Mouse (Mus musculus): ENCODE measurements at regions not wholly inside any gene's neighbourhood (a gene's known extent, or its start where the extent isn't known, plus 50 kb on each side); places are given as distances from the start of the nearest gene placed in this dataset.
"Not testable (repeated sequence)": the region's sequence is repeated elsewhere in the genome, so short reads cannot be mapped to it uniquely, and the experiment has no call there.

DNA sequence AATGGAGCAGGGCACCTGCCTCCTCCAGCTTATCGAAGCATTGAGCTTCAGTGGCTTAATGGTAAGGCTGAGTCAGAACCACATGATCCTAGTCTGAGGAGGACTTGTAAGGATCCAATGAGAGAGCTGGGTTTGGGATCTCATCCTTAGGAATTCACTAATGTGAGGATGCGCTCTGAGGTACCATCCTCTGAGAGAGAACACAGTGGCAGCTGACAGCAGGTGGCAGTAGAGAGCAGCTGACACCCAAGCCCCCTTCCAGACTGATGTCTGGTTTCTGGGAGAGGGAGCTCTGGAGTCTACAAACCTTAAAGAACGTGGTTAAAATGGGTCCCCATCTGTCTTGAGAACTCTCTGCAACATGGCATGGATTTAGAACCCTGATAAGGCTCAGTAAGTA is 137.8 kb downstream of the B3glct start:
- DNase-seq (ENCODE audit: low spot score in 2 of 2), result peak in 1 of 2 experiments; percentile 32

DNA sequence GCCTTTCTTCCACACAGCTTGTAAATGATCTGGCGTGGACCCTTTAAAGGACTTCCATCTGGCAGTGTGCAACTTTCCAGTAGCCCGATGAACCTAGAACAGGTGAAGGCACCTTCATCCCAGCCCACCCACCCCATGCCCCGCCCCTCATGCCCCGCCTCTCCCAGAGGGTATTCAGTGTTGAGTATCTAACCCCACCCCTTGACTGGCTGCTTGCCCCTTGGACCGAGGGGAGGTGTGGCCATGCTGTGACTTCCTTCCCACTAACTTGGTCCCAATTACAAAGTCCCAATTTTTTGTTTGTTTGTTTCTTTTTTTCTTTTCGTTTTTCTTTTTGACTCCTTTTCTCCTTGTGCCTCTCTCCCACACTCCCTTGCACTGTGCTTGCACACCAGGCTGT is 140.8 kb downstream of the B3glct start:
- DNase-seq (ENCODE audit: low spot score in 2 of 2), result no peak

DNA sequence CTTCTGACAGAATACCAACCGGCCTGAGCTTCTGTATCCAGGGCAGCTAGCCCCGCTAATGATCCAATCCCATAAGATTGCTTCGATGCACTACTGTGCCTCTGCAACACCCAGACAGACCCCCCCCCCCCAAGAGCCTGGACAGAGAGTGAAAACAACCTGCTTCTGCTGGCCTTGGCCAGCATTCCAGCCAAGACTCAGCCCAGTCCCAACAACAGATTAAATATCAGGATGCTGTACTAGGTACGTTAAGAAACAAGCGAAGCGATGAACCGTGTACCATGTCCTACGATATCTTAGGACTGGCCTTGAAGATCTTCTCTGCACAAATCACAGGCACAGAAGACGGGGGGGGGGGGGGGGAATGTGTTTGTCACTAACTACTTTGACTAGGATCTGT is 145.8 kb downstream of the B3glct start:
- no peak for DNase-seq (ENCODE audit: low spot score in 2 of 2)

DNA sequence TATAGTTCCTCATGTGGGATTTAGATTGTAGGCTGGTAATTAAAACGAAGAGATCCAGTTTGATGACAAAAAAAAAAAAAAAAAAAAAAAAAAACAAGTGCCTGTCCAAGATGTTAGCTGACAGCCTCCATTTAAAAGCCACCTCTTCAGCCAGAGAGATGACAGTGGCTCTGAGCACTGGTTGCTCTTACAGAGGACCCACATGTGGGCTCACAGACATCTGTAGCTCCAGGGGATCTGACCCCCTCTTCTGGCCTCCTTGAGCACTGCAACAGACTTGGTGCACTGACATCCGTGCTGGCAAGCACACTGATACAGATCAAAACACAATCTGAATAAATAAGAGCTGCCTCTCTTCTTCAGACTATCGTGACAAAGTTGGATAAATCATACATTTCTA is 149.6 kb downstream of the B3glct start:
- no peak for DNase-seq (ENCODE audit: low spot score in 2 of 2)

DNA sequence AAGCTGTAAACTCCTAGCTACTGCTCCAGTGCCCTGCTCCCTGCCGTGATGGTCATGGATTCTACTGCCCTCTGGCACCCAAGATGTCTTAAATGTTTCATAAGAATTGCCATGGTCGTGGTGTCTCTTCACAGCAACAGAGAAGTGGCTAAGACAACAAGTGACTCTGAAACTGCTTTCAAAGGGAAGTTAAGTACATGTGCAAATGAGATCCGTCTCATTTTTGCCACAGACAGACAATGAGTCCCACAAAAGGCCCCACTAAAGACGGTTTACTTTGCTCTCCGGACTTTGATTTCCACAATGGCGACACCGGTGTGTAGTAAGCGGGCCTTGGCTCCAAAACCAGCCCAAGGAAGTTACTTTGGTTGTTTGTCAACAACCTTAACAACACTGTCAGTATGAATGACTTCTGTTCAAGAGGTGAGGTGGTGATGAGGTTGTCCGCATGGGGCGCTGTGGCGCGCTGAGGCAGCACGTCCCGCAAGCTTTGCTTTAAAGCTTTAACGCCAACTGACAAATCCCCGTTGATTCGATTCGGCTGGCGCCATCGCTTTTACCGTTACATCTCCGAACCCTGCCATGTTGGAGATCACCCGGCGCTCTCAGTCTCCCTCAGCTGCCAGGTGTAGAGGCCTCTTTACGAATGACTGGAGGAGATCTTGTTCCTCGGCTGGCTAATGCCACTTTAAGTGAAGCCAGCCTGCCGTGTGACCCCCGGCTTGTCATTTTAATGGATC is 153.3 kb downstream of the B3glct start:
- DNase-seq (ENCODE audit: low spot score in 2 of 2), result peak; percentile 38 to 77

DNA sequence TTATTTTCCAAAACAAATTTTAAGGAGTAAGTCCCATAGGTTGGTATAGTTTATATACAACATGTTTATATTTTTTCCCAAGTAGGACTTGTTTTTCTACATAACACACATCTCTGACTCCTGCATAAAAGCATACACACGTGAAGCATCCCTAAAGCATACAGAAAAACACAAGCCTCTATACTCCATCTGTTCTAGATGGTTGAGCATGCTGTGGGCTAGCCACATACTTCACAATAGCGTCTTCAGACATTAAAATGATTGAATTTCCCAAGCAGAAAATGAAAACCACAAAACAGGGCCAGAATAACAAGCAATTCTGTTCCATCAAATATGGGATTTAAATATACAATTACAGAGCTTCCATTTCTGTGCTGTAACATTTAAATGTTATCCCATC is 159.3 kb downstream of the B3glct start:
- no peak for DNase-seq (ENCODE audit: low spot score in 2 of 2)

DNA sequence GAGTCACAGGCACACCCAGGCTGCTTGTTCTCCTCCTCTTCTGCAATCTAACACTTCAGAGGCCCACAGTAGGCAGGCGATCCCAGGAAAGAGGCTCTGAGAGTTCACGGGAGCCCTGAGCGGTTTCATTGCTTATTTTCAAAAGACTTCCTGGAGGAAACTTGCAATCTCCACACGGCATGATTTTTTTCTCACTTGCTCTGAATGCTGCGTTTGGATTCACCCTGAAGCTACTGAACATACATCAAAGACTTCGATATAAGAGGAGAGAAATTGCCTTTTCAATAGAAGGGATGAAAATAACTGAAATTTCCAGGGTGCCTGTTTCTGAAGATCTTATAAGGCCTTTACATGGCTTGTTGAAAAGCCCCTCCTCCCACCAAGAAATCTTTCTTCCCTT is 164.5 kb downstream of the B3glct start:
- DNase-seq (ENCODE audit: low spot score in 2 of 2), result no peak

DNA sequence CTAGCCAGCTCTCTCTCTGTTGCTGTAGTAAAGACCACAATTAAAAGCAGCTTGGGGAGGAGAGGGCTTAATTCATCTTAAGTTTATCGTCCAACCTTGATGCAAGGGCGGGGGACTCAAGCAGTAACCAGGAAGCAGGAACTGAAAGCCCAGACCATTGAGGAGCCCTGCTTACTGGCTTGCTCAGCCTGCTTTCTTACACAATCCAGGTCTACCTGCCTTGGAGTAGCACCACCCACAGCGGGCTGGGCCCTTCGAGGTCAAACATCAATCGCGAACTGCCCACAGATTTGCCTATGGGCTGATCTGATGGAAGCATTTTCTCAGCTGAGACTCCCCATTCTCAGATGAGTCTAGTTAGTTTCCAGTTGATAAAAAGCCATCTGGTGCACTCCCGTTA is 165.3 kb downstream of the B3glct start:
- no peak for DNase-seq (ENCODE audit: low spot score in 2 of 2)

DNA sequence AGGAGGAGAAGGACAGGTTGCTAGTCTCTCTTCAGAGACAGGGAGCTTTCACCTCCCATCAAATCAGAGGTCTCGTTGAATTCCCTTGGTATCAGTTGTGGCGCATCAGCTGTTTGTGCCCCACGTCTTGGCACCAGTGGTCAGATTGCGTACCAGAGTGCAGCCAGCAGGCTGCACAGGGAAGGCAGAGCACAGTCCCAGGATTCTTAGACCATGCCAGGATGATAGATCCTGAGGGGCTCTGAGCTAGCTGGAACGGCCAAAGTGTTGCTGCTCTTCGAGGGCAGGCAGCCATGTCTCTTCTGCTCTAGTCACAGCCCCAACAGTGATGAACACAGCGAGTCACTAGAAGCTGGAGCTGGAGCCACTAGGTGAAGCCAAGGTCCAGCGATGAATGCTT is 167.2 kb downstream of the B3glct start:
- DNase-seq (ENCODE audit: low spot score in 2 of 2), result no peak

DNA sequence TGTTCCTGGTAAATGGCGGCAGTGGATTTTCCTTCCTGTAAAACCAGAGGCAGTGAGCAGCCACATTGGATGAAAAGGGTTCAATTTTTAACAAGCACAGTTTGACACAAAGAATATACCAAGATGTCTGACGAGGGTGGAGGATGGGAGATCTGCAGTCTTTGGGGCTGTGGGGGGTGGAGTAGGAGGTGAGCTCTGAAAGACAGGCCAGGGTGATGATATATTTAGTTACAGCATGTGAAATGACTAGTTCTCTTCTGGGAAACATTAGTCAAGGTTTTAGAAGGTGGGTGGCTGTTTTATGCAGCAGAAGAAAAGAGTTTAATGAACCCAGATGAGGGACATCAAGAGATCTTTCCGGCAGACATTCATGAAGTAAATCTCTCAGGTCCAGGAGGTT is 170.0 kb upstream of the Rxfp2 start:
- DNase-seq (ENCODE audit: low spot score in 2 of 2), result no peak

DNA sequence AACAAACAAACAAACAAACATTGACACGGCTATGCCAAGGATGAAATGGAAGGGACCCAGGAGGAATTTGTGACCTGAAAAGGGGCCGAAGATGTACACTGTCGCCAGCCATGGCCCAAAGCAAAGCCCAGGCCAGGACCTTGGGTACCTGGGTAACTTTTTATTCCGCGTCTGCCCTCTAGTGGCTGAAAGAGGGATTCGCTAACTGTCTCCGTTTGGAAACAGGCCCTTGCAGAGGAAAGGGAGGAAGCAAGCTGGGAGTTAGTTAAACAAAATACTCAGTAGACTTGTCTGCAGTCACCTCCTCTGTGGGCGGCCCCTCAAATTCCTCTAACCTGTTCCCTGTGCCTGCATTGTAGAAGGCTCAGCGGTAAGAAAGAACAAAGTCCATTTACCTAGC is 167.5 kb upstream of the Rxfp2 start:
- DNase-seq (ENCODE audit: low spot score in 2 of 2), result peak; percentile 33 to 76

DNA sequence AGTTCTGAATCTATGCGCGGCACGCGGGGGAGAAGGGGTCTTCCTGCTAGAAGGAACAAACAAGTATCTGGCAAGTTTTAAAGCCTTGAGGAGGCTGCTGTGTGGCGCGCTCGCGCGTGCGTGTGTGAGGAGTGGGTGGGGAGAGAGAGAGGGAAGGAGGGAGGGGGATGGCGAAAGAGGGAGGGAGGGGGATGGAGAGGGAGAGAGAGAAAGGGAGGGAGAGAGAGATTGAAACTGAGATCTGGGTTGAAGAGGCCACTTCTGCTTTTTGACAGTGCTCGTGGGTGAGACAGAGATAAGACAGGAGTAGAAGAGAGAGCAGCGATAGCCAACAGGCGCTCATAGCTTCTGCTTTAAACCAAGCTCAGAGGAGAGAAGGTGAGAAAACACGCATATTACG is 166.0 kb upstream of the Rxfp2 start:
- no peak for DNase-seq (ENCODE audit: low spot score in 2 of 2)

DNA sequence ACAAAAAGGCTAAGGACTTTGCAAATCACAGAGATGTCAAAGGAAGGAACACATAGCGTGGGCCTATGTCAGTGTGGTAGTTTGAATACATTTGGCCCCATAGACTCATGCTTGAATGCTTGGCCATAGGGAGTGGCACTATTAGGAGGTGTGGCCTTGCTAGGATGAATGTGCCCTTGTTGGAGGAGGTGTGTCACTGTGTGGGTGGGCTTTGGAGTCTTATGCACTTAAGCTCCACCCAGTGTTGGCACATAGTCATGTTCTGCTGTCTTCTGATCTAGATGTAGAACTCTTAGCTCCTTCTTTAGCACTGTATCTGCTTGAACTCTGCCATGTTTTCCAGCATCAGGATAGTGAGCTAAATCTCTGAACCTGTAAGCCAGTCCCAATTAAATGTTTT is 162.4 kb upstream of the Rxfp2 start:
- DNase-seq (ENCODE audit: low spot score in 2 of 2), result no peak

DNA sequence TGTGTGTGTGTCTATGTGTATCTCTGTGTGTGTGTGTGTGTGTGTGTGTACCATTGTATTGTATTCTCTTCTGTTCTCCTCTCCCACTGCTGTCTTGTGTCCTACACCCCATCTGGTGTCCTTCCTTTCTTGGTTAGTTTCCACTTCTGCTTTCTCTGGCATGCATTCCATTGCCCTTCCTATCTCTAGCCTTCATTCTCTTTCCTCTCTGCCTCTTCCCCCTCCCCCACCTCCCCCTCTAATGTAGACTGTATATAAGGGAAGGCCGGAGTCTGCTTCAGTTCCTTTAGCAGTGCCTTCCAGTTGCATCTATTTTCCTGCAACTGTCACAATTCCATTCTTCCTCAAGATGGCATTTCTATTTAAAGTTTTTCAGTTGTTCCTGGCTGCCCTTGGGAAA is 161.5 kb upstream of the Rxfp2 start:
- DNase-seq (ENCODE audit: low spot score in 2 of 2), result no peak

DNA sequence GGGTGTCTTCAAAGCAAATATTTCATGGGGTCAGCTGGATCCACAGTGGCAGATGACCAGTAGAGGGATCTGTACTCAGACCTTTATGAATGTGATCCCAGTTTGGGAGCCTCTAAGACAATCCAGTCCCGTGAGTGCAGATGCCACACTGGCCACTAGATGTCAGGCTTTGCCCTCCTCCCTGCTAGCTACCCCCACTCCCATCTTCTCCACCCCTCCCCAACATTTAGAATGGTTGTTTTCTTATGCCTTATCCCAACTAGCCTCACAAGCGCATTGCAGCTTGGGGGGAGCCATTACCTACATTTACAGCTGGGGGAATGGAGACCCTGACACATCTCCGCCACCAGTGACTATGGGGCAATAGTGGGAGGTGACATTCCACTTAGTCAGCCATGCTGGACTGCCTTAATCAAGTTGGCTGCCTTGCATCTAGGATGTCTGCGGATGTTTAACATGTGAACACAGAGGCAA is 156.9 kb upstream of the Rxfp2 start:
- peak; percentile 14 to 52 for DNase-seq (ENCODE audit: low spot score in 2 of 2)

DNA sequence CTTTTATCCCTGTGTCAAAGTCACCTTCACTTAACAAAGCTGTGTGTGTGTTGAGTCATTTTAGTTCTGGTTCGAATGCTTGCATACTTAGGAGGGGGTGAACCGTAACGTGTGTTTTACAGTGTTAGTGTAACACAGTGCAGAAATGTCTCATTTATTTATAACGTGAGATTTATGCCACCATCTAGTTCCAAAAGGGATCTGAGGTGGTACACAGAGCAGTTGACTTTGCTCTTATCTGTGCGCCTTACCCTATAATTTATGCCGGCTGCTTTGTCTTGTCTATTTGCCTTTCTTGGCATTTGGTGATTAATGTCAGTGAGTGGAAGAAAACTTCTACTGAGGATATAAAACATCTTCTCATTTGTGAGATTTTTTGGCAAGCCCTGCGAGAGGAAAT is 150.5 kb upstream of the Rxfp2 start:
- DNase-seq (ENCODE audit: low spot score in 2 of 2), result no peak

DNA sequence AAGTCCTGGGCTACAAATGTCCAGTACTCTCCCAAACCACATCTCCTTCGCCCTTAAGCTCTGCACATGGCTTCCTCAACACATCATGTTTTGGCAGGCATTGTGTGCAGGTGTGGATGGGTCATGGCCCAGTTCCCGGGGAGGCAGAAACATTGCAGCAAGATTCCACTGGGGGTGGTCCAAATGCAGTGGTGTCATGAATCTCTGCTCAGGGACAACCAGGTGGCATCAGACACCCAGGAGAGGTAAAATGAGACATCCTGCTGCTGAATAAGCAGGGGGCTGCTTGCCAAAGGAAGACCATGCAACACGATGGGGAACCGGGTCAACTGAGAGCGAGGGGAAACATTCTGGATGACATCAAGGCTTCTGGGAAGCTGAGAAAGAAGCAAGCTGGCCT is 149.0 kb upstream of the Rxfp2 start:
- DNase-seq (ENCODE audit: low spot score in 2 of 2), result no peak

DNA sequence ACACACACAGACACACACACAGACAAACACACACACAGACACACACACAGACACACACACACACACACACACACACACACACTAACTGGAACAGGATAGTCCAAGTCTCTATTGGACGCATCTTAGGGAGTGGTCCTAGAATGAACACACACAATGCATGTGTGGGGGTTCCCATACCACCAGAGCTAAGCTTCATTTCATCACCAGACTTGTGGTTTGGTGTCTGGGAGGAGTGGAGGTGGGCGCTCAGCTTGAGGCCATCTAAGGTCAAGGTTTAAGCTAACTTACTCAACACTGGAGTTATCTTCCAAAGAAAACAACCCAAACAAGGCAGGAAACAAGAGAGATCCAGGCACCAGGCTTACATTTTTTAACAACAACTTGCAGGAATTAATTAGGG is 147.9 kb upstream of the Rxfp2 start:
- no peak for DNase-seq (ENCODE audit: low spot score in 2 of 2)

DNA sequence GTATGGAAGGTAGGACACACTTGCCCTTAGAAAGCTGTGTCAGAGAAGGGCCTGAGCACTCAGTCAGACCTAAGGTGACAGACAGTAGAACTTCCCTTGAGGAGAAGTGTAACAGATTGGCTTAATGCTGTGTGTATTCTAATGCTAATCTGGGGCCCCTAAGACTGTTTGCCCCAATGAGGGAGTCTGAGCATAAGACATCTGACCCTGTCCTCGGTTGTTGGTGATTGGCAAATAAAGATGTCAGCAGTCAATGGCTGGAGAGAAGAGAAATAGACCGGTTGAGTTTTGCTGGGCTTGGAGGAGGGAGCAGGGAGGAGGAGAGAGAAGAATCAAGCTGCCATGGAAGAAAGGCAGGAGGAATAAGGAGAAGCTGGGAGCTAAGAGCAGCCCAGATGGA is 147.0 kb upstream of the Rxfp2 start:
- DNase-seq (ENCODE audit: low spot score in 2 of 2), result no peak

DNA sequence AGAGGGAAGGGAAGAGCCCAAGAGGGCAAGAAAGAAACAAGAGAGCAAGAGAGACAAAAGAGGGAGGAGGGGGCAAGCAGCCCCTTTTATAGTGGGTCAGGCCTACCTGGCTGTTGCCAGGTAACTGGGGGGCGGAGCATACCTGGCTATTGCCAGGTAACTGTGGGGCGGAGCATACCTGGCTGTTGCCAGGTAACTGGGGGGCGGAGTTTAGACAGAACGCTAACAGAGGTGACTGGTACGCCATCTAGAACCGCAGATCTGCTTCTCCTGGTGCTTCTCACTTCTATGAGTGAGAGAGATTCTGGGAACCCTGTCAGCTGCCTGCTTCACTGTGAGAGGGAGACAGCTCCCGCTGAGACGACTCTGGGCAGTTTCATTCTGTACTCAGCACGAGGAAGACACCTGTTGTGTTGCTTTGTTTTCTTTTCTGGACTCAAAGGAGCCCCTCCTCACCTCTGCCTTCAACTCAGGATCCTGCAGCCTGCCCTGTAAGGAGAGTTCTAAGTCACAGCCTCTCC is 144.9 kb upstream of the Rxfp2 start:
- no peak for DNase-seq (ENCODE audit: low spot score in 2 of 2)

DNA sequence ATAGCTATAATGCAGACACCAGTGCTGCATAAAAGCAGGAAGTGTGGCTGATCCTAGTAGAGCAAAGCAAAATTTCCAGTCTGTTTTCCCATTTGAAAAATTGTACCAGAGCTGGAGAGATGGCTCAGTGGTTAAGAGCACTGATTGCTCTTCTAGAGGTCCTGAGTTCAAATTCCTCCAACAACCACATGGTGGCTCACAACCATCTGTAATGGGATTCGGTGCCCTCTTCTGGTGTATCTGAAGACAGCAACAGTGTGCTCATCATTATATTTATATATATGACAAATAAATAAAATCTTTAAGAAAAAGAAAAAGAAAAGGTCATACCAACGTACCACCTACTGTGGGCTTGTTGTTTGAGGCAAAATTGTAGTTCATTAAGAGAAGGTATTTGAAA is 144.1 kb upstream of the Rxfp2 start:
- DNase-seq (ENCODE audit: low spot score in 2 of 2), result no peak

DNA sequence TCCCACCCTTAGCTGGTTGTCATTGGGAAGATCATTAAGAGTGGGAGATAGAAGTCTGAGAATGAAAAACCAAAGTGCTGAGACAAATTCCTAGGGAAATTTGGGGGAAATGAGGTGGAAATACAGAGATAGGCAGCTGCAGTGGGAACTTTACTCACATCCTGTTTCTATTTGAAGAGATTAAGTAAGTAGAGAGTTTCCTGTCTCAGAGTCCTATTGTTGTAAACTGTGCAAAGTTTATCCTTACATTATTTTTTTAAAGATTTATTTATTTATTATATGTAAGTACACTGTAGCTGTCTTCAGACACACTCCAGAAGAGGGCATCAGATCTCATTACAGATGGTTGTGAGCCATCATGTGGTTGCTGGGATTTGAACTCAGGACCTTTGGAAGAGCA is 126.0 kb upstream of the Rxfp2 start:
- not testable (repeated sequence) for DNase-seq (ENCODE audit: low spot score in 2 of 2)

DNA sequence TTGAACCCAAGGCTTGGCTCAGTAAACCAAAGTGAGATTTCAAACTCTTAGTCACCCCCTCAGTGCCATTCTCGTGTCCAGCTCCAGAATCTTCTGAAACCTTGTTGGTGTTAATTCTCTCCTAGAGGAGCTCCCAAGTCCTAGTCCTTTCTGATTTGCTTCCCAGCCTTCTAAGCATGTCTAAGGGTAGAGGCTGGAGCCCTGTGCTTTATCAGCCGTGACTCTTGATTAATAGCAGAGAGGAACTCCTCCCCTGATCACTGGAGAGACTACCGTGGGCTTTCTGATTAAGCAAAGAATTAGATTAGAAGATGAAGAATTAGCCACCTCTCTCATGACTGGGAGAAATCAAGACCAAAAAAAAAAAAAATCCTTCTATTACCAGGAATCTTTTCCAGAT is 111.5 kb upstream of the Rxfp2 start:
- no peak for DNase-seq (ENCODE audit: low spot score in 2 of 2)

All from frontal cortex, postnatal 14 days (tissue).